Mouse (Mus musculus) gastrocnemius, adult 8-10 months (tissue): ENCODE data around the gene Ucn3. TPM values are rescaled to one million over a fixed set of nuclear protein-coding genes. Genes with fewer than 3 reads are reported as not detected.
"Not testable (repeated sequence)": the region's sequence is repeated elsewhere in the genome, so short reads cannot be mapped to it uniquely, and the experiment has no call there.

Experiments
- DNase-seq, 2 experiments: peaks; one replicate each; pipeline ENCODE4 v3.0.0; 2022; ENCODE audit warnings: low spot score in 2 of 2
- total RNA-seq, 4 experiments: library from RNA; stranded (reverse); gene quantifications; 2 replicates each; pipeline ENCODE4 v1.2.4; 2022

Ucn3 gene
- not detected for total RNA-seq

DNA sequence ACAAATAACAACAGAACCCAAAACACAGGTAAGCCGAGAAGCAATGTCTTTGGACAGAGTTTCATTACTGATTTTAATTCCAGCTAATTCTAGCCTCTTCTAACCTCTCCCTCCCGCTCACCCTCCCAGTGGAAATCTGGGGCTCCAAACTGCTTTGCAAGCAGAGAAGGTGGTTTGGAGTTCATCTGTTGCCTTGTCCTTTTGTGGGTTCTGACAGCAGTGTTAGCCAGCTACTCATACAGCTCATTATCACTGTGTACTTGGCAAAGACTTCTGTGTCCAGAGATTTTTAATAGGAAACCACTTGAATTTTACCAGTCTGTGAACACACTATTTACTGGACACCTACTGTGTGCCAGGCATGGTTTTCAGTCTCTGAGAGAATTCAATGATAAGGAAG, at the start of gene Ucn3:
Ucn3 (minus strand) TSS at position 101 of the 400 bp plus-strand sequence.
- no peak for DNase-seq

DNA sequence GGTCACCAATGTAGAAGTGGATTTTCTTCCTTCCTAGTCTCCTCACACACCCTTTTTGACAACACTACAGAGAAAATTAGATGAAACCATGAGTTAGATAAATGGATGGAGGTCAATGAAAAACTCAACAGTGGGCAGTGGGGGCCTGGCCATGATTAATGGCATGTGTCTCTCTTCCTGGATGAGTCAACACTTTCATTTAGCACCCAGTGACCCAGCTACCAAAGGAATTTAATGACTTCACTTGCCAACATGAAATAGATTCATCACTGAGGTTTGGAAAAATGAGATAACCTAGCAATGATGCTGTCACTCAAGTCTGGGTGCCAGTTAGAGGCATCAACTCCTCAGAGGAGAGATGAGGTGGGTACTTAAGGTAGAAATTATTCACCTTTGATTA, 46.9 kb upstream of the Ucn3 start:
- no peak for DNase-seq

DNA sequence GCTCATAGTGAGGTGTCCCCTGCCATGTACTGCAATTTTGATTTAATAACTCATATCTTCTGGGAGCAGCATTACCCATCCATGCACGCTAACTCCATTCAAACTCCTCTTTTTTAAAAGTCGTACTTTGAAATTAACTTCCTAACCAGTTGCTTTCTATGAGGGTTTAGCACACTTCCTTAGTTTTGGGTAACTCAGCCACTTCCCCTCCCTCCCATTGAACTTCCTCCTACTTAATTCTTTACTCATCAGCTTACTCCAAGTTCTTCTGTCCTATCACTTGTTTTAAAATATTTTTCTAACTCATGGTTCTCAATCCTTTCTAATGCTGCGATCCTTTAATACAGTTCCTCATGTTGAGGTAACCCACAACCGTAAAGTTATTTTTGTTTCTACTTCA, 23.7 kb upstream of the Ucn3 start:
- DNase-seq = no peak

DNA sequence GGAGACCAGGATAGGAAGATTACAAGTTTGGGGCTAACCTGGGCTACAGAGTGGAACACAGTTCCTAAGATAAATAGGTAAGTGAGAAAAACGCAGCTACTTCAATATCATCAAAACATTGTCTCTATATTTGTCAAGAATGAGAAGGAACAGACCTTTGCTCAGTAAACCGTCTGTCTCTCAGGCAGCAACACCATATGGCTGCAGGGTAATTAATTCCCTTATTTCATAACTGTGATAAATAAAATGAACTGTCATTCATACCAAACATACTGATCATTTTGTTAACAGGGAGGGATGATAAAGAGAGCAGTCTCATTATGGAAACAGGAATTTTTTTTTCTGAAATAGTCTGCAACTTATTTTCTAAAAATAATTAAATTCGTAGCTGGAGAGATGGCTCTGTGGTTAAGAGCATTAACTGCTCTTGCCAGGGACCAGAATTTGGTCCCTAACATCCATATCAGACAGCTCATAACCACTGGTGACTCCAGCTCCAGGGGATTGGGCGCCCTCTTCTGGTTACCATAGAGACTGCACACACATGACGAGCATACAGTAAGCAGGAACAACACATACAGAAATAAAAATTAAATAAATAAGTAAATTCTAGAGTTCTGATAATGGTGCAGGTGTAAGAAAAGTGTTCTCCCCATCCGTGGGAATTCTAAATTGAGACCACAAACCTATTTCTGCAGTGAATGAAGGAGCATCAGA, 6.2 kb upstream of the Ucn3 start:
- no peak for DNase-seq

DNA sequence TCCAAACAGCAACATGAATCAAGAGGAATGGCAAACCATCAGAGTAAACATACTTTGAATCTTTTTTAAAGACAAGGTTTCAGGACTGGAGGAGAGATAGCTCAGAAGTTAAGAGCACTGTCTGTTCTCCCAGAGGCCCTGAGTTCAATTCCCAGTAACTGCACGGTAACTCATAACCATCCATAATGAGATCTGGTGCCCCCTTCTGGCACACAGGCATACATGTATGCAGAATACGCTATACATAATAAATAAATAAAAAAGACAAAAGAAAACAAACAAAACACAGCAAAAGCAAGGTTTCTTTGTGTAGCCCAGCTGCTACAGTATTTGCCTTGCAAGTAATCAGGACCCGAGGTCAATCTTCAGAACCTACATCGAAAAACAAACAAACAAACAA, 4.3 kb upstream of the Ucn3 start:
- no peak for DNase-seq

DNA sequence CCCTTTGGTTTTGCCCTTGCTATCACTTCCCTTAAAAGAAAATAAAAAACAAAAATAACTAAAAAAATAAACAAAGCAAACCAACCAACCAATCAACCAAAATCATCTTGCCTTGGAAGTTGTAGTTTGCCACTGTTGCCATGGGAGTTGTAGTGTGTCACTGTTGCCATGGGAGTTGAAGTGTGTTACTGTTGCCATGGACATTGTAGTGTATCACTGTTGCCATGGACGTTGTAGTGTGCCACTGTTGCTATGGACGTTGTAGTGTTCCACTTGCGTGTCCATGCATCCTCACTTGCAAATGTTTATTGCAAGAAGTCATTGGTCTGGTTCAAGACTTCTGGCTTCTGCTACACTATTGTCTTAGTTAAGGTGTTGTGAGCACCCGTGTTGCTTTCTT, 2.1 kb upstream of the Ucn3 start:
- DNase-seq = no peak

DNA sequence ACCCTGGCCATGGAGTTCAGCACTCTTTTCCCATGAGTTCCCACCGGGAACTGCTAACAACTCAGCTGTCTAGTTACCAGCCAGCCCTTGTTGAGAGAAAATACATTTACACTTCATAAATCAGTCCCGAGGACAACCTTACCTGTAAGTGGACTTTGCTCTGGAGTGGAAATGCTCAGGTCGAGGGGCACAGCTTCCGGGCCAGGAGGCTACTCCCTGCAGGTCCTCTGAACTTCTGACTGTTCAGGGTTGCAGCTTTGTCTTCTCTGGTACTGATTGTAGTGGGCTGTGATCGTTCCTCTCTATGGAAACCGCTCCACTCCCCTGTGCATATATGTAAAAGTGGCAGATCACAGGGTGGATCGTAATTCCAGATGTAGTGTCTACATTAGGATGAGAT, 450 bp downstream of the Ucn3 start:
- no peak for DNase-seq

DNA sequence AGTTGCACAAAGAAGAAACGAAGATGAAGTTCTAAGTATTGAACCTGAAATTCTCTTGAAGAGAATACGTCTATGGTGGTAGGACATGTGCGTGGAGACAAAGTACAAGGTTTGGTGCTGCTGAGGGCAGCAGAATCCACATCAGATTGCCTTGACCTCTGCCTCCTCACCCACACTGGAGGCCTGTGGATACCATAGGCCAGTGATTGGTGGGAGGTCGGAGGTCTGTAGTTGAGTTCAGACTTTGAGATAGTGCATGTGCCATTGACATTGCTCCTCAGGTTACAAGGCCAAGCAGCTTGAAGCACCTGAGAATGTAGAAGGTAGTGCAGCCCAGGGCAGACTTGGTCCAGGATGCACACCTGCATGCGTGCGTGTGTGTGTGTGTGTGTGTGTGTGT, 19.1 kb downstream of the Ucn3 start:
- no peak for DNase-seq

DNA sequence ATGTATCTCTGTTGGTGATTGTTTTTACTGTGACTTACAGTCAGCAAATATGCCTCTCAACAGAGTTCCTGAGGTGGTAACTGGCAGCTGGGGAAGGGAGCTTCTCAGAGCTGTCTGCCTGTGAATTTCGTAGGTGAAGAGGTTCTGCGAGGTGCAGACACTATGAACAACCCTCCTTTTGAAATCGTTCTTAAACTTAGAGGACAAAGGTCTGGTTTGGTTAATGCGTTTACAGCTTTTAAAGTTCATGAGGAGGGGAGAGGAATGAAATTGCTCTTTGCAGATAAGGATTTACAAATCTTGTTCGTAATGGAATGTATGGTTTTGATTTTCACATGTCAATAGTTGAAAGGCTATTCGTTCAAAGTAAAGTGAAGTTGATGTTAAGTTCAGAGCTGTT, 19.5 kb downstream of the Ucn3 start:
- no peak for DNase-seq

DNA sequence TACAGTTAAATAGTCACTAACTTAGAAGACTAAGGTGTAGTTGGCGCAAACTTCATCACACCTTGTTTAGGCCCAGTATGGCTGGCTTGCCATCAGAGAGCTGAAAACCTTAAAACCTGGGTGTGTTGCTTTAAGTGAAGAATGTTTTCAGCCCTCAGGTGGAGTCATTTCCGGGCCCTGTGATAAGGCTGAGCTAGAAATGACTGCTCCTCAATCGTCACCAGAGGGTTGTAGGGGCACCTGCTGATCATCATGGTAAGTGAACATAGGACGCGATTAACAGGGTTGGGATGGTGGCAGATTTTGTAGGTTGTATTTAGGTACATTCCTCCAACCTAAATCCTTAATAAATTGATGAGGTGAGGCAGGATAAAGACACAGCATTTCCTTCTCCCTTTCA, 20.7 kb downstream of the Ucn3 start:
- DNase-seq = no peak

DNA sequence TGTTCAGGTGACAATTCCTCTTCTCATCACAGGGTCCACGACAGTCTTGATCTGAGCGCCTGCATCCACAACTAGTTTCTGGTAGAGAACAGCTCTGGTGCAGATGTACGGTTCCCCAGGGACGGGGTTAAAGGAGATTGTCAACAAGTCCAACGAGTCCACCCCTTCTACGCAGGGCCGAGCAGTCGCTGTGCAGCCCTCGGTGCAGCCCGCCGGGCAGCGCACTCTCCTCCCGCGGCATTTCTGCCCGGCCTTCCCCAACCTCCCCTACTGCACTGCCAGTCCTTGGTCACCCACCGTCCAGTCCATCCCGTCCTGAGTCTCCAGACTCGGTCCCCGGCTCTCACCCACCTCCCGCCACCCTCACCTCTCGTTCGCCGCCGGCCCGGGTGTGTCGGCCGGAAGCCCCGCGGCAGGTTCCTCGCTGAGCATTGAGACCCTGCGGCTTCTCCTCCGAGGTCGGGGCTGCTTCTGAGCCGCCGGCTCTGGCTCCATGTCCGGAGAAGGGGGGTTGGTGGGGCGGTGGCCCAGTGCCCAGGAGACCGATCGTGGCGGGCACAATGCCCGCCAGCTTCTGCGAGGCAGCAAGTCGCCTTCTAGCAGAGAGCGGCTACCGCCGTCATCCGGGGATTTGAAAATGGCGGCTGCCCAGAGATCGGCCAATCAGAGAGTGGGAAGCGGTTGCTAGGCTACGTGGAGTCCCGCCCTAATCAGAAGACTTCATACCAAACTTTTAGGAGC, 27.4 kb downstream of the Ucn3 start, which contains the start of the genes Net1 and Tubal3:
Net1 (minus strand) TSS at position 650 of the 741 bp plus-strand sequence.
Tubal3 (plus strand) TSS at position 704 of the 741 bp plus-strand sequence.
- DNase-seq = peak; percentile 56 to 71

DNA sequence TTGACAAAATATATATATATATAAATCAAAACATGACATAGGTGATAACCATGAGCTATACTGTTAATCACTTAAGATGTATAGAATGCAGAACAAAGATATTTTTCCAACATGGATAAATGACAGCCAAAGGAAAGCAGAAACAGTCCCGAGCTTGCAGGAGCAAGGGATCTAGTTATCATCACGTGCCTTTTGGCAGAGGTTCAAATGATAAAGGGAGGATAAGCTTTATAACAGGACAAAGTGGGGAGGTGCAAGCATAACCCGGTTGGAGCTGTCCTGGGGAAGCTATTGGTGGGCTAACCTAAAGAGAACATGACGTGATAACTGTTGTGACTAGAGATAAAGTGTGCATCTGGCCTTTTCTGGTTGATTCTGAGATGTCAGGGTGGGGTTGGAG, 31.6 kb downstream of the Ucn3 start:
- DNase-seq = no peak

DNA sequence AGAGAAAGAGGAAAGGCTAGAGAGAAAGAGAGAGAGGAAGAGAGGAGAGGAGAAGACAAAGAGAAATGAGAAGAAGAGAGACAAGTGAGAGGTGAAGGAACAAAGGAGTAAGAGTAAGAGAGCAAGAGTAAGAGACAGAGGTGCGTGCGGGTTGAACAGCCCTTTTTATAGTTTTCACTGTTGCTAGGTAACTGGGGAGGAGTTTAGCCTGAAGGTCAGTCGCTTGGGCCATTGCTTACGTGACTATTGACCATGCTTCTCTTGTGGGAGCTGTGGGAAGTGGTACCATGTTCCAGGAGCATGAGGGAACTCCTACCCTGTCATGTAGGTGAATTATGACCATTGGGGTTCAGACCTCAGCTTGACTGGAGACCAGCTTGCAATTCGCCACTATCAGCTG, 34.8 kb downstream of the Ucn3 start:
- DNase-seq = no peak

DNA sequence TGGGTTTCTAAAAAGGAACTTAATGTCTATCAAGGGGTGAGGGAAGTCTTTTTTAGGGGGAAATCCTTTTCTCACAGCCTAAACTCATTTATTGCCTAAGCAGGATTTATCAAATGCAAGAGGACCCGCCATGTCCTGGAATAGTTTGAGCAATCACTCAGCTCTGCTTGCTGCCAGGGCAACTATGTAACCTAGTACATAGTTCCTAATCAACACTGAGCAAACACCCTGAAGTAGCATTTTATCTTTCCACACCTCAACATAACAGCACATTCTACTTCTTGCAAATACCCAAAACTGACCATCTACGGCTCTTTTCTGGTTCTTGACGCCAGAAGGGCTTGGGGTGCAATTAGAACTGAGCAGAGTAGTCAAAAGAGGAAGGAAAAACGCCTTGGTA, 36.9 kb downstream of the Ucn3 start:
- DNase-seq = no peak

DNA sequence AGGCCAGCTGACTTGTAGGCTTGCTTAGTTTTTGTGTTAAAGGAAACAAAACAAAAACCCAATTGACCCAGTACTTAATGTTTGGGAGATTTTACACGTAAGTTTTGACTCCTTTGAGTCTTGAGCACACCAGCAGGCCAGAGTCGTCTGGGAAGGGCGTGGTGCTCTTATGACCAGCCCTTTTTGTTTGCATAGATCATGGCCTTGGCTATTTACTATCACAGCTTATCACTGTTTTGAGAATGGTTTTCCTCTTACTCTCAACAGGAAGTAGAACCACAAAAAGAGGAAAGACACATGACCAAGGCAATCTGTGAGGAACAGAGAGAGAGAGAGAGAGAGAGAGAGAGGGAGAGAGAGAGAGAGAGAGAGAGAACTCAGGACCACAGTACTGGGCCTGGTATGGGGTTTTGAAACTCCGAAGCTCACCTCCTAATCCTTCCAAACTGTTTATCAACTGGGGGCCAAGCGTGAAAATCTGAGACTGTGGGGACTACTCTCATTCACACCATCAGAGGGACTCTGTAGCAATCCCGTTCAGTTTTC, 37.9 kb downstream of the Ucn3 start:
- no peak for DNase-seq

DNA sequence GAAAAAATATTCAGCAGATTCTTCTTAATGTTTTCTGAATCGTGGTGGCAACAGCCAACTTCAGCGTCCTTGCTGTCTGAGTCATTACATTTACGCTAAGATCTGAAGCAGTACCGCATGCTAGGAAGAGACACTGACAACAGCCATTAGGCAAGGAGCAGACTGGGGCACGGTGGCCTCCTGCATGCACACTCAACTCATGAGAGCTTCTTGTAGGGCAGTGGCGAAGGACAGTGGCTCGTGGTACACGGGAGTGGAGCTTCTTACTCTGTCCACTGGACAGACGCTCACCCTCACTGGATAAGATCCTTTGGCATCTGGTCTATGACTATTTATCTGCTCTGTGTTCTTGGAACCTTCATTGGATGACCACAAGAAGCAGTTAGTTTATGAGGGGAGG, 45.8 kb downstream of the Ucn3 start:
- no peak for DNase-seq

DNA sequence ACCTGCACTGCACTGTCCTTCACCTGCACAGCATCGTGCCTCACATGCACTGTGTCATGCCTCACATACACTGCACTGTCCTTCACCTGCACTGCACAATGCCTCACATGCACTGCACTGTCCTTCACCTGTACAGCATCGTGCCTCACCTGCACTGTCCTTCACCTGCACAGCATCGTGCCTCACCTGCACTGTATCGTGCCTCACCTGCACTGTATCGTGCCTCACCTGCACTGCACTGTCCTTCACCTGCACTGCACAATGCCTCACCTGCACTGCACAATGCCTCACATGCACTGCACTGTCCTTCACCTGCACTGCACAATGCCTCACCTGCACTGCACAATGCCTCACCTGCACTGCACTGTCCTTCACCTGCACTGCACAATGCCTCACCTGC, 46.9 kb downstream of the Ucn3 start:
- not testable (repeated sequence) for DNase-seq

DNA sequence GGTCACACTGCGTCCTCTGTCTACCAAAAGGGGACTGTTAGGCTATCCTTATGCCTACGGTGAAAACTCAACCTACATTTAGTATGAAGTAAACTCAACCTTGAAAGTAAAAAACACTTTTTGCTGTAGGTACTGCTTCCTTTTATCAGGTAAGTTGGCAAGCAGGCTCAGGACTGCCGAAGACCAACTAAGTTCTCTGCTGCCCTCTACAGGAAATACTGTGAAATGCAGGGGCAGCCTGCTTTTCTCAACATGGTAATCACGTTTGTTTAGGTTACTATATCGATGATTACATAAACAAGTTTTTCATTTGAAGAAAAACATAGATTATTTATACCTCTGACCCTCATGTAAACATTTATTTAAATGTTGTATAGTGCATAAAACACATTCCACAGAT, 48.2 kb downstream of the Ucn3 start:
- DNase-seq = peak; percentile 33 to 43

DNA sequence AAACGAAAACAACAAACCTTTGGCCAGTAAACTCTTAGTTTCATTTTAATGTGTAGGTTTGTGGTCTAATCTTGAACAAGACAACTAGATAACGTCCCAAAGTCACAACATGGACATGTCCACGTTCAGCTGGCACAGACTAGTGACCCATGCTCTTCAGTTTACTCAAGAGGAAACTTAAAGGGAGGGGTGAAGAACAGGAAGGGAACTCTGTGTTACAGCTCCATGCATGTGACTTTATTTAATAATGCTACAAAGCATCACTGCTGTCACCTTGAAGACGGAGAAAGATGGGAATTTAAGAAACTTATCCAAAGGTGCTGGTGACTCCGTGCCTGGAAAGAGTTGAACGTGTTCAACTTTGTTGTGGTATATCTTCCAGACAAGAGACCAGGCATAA, 49.1 kb downstream of the Ucn3 start:
- no peak for DNase-seq

DNA sequence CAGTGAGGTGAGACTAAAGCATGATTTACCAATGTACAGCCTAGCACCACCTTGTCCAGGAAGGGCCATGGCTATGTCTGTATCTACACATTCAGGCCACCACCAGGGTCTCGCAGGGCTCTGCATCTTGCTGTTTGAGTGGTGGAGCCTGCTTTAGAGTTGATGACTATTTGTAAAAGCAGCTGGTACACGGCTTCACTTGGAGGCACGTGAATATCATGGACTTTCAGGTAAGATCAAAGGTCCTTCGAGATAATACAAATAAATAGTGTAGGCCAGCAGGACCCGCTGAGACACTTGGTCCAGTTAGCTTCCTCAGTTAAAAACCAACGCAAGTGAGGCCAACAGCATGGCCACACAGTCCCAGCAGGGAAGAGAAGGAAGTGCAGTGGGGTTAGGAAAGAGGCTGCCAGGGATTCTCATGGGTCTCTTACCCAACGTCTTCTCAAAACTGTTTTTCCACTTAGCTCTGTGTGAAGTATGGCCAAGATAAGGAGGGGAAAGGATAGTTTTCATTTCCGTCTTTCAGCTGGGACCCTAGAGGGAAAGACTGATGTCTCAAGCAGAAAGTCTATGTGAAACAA, 49.7 kb downstream of the Ucn3 start:
- DNase-seq = no peak

DNA sequence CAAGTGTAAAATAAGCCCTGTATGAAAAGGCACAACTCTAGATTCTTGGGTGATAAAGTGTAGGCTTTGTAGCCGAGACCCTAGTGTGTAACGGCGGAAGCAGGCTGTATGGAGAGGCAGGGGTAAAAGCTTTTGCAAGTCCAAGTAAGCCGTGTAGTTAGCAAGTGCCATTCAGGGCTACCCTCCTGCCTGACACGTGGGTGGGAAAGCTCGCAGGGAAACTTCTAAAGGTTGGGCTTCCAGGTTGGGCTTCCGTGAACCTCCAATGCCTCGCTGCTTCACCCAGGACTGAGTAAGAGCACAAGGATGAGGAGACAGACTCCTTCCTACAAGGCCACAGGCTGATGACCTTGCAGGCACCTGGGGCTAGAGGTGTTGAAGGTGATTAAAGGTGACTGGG, 50.6 kb downstream of the Ucn3 start:
- DNase-seq = no peak

DNA sequence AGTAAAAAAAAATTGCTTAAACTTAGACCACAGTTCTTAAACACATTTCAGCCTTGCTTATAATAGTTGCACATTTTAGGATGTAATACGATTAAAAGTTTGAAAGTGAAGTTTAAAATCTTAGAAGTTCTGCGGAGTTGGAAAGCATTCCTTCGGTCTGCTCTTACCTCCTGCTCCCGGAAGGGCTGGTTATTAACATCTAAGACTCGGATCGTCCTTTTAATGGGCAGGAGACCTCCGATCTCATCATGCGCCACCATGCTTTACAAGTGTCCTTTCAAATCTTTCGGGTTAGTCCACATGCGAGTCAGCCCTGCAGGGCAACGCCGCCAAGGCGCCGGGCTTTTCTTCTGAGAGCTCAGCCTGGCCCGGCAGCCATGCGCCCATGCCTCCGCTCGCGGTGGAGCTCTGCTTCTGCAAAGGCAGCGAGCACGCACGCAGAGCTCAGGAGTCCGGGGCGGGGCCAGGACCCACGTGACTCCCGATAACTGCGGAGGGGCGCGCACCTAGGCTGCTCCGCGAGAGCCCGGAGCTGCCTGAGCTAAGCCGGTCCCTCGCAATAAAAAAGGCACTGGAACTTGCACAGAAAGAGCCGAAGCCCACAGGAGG, 51.9 kb downstream of the Ucn3 start:
- DNase-seq = peak; percentile 79 to 84
